Mouse (Mus musculus): Measurements from ENCODE around the gene Cga.

DNA sequence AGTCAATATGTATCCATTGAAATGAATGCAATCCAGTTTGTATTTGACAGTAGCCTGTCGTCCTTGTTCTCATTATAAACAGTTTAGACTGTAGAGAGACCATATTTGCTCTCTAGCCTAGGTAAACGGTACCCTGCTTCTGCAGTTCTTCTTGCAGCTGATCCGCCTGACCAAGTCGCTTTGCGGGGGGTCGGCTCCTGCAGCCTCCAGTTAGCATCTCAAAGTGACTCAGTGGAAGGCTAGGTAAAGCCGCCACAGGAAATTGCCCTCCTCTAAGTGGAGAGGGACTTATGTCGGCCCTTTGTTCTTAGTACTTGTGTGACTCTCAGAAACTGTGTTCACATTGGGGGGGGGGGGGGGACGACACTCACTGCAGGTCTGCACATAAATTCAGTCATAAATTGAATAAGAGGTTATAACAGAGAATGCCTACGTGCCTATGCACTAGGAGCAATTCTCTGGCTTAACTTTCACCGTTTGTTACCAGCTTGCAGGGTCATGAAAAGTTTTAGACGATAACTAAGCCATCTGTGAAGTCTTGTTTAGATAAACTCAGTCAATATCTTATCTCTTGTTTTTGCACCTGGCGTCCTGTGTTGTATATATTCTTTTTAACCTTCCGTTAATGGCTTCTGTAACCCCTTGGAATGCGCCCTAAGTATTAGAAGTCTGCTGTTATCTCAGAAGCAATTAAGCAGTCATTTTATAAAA is 4.3 kb upstream of the Cga start:
- TF ChIP-seq CTCF (IDR thresholded peaks at IDR 0.05; ENCODE audit: control insufficient read depth, insufficient read depth, low read length) (no peak), POLR2A (IDR thresholded peaks at IDR 0.05; ENCODE audit: borderline replicate concordance, control insufficient read depth, low read depth, low read length) (no peak)

Data from bone marrow, adult 2 months (tissue).